Mouse (Mus musculus) G1E (cell line): ENCODE measurements around the gene Mrpl43. TPM values are rescaled to one million over a fixed set of nuclear protein-coding genes. Genes with fewer than 3 reads are reported as not detected.

Experiments
- ATAC-seq: 2 replicates; pipeline ENCODE4 v1.8.0; 2016; ENCODE audit warnings: mild to moderate bottlenecking; ENCODE audit not compliant: insufficient number of reproducible peaks, poor library complexity, low FRiP score, severe bottlenecking; ENCODE audit errors: extremely low read depth
- DNase-seq: peaks from one replicate; pipeline ENCODE4 v3.0.0; 2012; ENCODE audit warnings: low spot score
- H3K27me3 ChIP-seq: 2 replicates; pipeline ENCODE4 v1.6.1; 2012; ENCODE audit warnings: mild to moderate bottlenecking, low read length, inconsistent platforms; ENCODE audit not compliant: insufficient read depth
- H3K36me3 ChIP-seq: replicated peaks from 2 replicates; pipeline ENCODE3; 2012; ENCODE audit warnings: mild to moderate bottlenecking, inconsistent platforms
- H3K4me1 ChIP-seq: 2 replicates; pipeline ENCODE4 v1.6.1; 2012; ENCODE audit warnings: low read depth, low read length, inconsistent platforms, mixed read lengths; ENCODE audit not compliant: insufficient read depth
- H3K4me3 ChIP-seq: 2 replicates; pipeline ENCODE4 v1.5.1; 2012; ENCODE audit warnings: low read depth, mild to moderate bottlenecking, inconsistent platforms, low read length, moderate library complexity, mixed read lengths
- H3K9me3 ChIP-seq: replicated peaks from 2 replicates; pipeline ENCODE4 v1.6.1; 2012; ENCODE audit warnings: inconsistent platforms
- CTCF ChIP-seq: IDR thresholded peaks from 2 replicates; pipeline ENCODE4 v1.5.1; 2012; ENCODE audit warnings: low read depth, low read length, inconsistent platforms, mixed read lengths
- GATA1 ChIP-seq: IDR thresholded peaks from 2 replicates; pipeline ENCODE4 v1.6.1; 2012; ENCODE audit warnings: borderline replicate concordance, low read length, inconsistent platforms, mixed read lengths
- GATA2 ChIP-seq: IDR thresholded peaks from 2 replicates; pipeline ENCODE4 v1.6.1; 2012; ENCODE audit warnings: low read depth, low read length, inconsistent platforms, borderline replicate concordance
- POLR2AphosphoS5 ChIP-seq: IDR thresholded peaks from 2 replicates; pipeline ENCODE4 v1.6.1; 2012; ENCODE audit warnings: low read depth, low read length, inconsistent platforms; ENCODE audit not compliant: insufficient replicate concordance
- TAL1 ChIP-seq: conservative IDR thresholded peaks from 2 replicates; pipeline ENCODE4 v1.6.1; 2012; ENCODE audit warnings: low read depth, low read length, inconsistent platforms, mixed read lengths
- polyA plus RNA-seq: library from polyadenylated mRNA; stranded (reverse); fragments of >175 nt; gene quantifications from 2 replicates; pipeline ENCODE4 v1.2.3, GENCODE M21; 2012
- total RNA-seq, 2 experiments: library from RNA; stranded (forward) in 1 of 2; stranded (reverse) in 1 of 2; fragments of 200-1000 nt in 1 of 2; fragments of >200 nt in 1 of 2; fragmentation: Nextera tagmentation in 1 of 2; gene quantifications; 2 replicates each; pipeline ENCODE4 v1.2.3; 2014 to 2017

Mrpl43 gene
- total and polyA plus RNA-seq, 3 experiments = 39.7 to 94.7 (median 41.8) TPM

DNA sequence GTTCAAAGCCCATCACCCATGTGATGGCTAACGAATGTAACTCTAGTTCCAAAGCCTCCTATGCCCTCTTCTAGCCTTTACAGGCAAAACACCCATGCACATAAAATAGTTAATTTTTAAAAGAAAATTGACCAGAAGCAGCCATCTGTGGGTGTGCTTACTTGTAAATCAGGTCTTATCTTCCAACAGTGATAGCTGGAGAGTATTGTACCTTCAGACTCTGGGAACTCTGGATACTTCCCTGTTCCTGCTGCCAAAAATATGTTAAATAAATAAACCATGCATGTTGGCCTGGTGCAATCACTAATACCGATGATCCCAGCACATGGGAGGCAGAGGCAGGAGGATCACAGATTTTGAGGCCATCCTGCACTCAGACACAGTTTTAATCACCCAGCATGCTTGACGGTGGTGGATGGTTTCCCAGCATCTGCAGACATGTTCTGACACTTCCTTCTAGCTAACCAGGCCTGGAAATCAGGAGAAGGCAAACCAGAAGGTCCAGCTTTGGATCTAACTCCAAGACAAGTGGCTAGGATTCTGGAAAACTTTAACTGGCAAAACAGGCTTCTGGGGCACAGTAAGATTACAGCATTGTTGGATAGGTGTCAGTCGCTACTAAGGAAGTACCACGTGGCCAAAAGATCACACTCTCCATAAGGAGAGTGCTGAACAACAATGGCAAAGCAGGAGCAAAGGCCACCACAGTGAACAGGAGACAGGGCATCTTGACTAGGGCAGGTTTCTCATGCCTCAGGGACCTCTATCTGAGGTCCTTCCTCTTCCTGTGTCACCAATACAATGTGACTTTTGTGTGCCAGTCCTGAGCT lies 20.9 kb downstream of the Mrpl43 start:
- Histone ChIP-seq H3K4me1 (peaks cover 34% of the 10 kb centered on the region), H3K4me3 (no peak overlapping the region), H3K36me3 (peaks cover 33% of the 10 kb centered on the region), H3K27me3 (peaks cover 25% of the 10 kb centered on the region), H3K9me3 (no peaks in the 10 kb centered on the region)
- ATAC-seq = no peak
- TF ChIP-seq POLR2AphosphoS5 (no peak), GATA2 (no peak)
- no peak for DNase-seq

DNA sequence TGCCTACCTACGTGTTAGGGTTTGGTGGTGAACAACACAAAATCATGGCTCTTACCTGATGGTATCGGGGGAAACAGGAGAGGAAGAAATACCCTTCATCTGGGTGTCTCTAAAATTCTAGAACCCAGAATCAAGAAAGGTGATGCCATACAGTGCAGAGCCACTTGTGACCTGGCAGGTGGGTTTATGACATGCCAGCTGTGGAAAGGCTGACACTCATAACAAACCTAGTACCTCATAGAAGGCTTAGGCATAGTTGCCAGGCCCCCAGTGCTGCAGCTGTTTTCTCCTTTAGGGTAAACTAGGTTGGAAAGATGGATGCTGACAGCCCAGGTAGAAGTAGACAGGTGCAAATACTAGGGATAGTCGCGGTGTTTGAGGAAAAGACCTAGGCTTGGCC lies 21.8 kb downstream of the Mrpl43 start:
- ATAC-seq (no peak), DNase-seq (no peak)
- H3K4me3 ChIP-seq = no peak overlapping the region
- no peak for TF ChIP-seq GATA1
- TF ChIP-seq POLR2AphosphoS5 = no peak
- no peak for TF ChIP-seq CTCF
- no peak for TF ChIP-seq GATA2
- no peak for TF ChIP-seq TAL1
- H3K27me3 ChIP-seq = peaks cover 16% of the 10 kb centered on the region
- H3K9me3 ChIP-seq = no peaks in the 10 kb centered on the region
- peaks cover 42% of the 10 kb centered on the region for H3K36me3 ChIP-seq
- H3K4me1 ChIP-seq = peaks cover 25% of the 10 kb centered on the region

DNA sequence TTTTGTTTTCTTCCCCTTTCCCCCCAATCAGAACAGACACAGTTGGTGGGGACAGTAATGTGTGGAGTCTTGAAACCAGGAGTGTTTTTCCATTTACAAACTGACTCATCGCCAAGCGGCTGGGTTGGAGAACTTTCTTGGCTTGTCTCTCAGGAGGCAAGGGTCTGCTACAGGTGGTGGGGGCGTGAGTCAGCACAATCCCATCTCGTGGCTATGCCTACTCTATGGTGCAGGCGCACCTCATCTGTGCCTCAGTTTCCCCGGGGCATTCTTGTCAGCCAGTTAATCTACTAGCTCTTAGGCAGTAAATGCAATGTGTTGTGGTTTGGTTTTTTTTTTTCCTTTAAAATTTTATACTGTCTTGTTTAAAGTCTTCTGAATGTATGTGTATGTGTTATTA lies 22.9 kb downstream of the Mrpl43 start:
- no peaks in the 10 kb centered on the region for H3K9me3 ChIP-seq
- ATAC-seq = no peak
- no peak for DNase-seq
- no peak overlapping the region for H3K4me3 ChIP-seq
- peaks cover 52% of the 10 kb centered on the region for H3K36me3 ChIP-seq
- H3K27me3 ChIP-seq = peaks cover 6% of the 10 kb centered on the region
- H3K4me1 ChIP-seq = peaks cover 16% of the 10 kb centered on the region
- TF ChIP-seq CTCF = no peak
- TF ChIP-seq TAL1 = no peak
- TF ChIP-seq GATA2 = no peak
- no peak for TF ChIP-seq GATA1
- TF ChIP-seq POLR2AphosphoS5 = no peak

DNA sequence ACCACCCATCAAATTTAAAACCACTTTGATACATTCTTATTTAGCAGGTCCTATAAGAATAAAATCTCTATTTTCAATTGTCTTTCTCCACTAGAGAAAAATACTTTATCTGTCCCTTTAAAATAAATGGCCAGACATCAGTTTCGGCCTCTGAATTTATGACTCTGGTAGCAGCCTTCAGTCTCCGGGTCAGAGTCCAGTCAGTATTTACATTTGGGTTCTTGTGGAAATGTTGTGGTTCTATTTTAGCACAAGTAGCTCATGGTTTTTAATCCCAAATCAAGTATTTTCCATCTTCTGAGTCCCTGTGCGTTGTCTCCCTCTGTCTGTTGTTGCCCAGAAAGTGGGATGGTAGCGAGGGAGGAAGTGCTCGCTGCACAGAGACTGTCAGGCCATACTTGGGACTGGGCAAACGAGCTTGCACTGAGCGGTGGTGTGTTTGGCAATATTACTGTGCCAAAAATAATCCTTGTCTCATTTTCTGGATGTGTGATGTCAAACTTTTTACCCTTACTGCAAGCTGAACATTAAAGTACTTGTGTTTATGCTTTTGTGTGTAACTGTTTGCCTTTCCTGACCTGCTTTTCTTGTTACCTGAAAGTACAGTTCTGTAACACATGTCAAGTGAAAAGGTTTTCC lies 23.6 kb downstream of the Mrpl43 start:
- no peak overlapping the region for H3K4me3 ChIP-seq
- H3K9me3 ChIP-seq = no peaks in the 10 kb centered on the region
- peaks cover 16% of the 10 kb centered on the region for H3K4me1 ChIP-seq
- peaks cover 59% of the 10 kb centered on the region for H3K36me3 ChIP-seq
- no peak for DNase-seq
- no peak for ATAC-seq
- peaks cover 5% of the 10 kb centered on the region; the same call in 1 of the 2 replicates for H3K27me3 ChIP-seq
- TF ChIP-seq POLR2AphosphoS5 (no peak), TAL1 (no peak), CTCF (no peak), GATA1 (no peak), GATA2 (no peak)

DNA sequence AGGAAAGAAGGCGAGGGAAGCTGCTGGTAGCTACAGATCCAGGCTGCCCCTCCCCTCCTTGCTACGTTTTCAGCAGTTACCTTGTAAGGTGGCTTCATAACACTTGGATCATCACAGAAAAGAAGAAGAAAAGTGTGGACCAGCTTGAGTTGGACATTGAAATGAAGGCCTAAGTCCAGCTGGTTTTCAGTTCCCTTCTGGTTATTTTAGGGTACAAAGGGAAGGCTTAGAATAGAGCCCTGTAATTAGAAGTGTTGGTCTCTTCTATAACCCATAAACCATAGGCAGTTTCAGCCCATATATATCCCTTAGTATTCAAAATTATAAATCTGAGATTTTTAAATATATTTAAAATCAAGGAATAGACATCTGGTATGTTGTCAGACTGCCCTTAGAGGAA lies 25.5 kb downstream of the Mrpl43 start:
- no peaks in the 10 kb centered on the region for H3K9me3 ChIP-seq
- H3K27me3 ChIP-seq = no peaks in the 10 kb centered on the region
- DNase-seq (no peak), ATAC-seq (no peak)
- peaks cover 78% of the 10 kb centered on the region for H3K36me3 ChIP-seq
- H3K4me3 ChIP-seq = no peak overlapping the region
- H3K4me1 ChIP-seq = peaks cover 6% of the 10 kb centered on the region
- TF ChIP-seq CTCF = no peak
- no peak for TF ChIP-seq GATA2
- no peak for TF ChIP-seq GATA1
- TF ChIP-seq POLR2AphosphoS5 = no peak
- TF ChIP-seq TAL1 = no peak

DNA sequence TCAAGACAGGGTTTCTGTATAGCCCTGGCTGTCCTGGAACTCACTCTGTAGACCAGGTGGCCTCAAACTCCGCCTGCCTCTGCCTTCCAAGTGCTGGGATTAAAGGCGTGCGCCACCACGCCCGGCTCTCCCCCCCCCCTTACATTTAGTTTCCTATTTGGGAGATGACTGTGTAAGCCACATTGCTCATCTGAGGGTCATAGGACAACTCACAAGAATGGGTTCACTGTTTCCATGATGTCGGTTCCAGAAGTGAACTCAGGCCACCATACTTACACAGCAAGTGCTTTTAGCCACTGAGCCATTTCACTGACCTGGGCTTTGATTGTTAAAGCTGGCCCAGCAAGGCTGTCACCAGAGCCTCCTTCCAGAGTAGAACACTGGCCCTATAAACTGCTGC lies 29.1 kb downstream of the Mrpl43 start:
- H3K4me1 ChIP-seq = peaks cover 5% of the 10 kb centered on the region; the same call in 1 of the 2 replicates
- H3K4me3 ChIP-seq = no peak overlapping the region
- no peaks in the 10 kb centered on the region for H3K9me3 ChIP-seq
- TF ChIP-seq POLR2AphosphoS5 = no peak
- TF ChIP-seq GATA1 = no peak
- no peak for DNase-seq
- H3K36me3 ChIP-seq = peaks cover 96% of the 10 kb centered on the region
- ATAC-seq = no peak
- no peaks in the 10 kb centered on the region for H3K27me3 ChIP-seq
